Mouse (Mus musculus): ENCODE results near the gene Ercc1.

GRCm38 (mm10) chr7:19295503-19296185 lies 48.9 kb upstream of the Ercc1 start:
- TF ChIP-seq CTCF (IDR thresholded peaks at IDR 0.05 in 2 of 3, conservative IDR thresholded peaks at IDR 0.05 in 1 of 3; ENCODE audit: control insufficient read depth in 1 of 3, insufficient read depth in 1 of 3, low read depth in 2 of 3, low read length in 3 of 3, poor library complexity in 1 of 3, severe bottlenecking in 1 of 3) (peak; percentile 74 to 80 (median 78)), ZC3H11A (IDR thresholded peaks at IDR 0.05; ENCODE audit: low read depth, low read length) (no peak), BHLHE40 (IDR thresholded peaks at IDR 0.05; ENCODE audit: borderline replicate concordance, low read depth, low read length) (no peak), MAZ (IDR thresholded peaks at IDR 0.05; ENCODE audit: low read depth, low read length) (no peak), USF1 (IDR thresholded peaks at IDR 0.05; ENCODE audit: low read depth, low read length) (no peak), CHD2 (IDR thresholded peaks at IDR 0.05; ENCODE audit: low read length) (no peak), CHD1 (IDR thresholded peaks at IDR 0.05; ENCODE audit: low read depth, low read length) (no peak), POLR2A (IDR thresholded peaks at IDR 0.05; ENCODE audit: control insufficient read depth in 1 of 2, insufficient read depth in 1 of 2, low read depth in 1 of 2, low read length in 2 of 2, poor library complexity in 1 of 2) (no peak), ELF1 (IDR thresholded peaks at IDR 0.05; ENCODE audit: low read depth, low read length) (peak; percentile 93), RCOR1 (IDR thresholded peaks at IDR 0.05; ENCODE audit: low read depth, low read length) (no peak), UBTF (IDR thresholded peaks at IDR 0.05; ENCODE audit: borderline replicate concordance, insufficient read depth, low read depth, low read length) (no peak), TAL1 (IDR thresholded peaks at IDR 0.05; ENCODE audit: low read length) (no peak), GATA1 (IDR thresholded peaks at IDR 0.05; ENCODE audit: low read depth, low read length) (no peak)
